1 mouse cellular context compared by ENCODE assay signal in genomic region chr17:35257824-35258491, GRCm38 (mm10).
A peak's percentile ranks its signal among the peaks of the same experiment; 100 is the strongest.
TF ChIP-seq lines count a peak whose summit lies in the region.

No protein-coding gene starts in this region.

TF ChIP-seq in CH12.LX, 34 proteins besides CTCF, POLR2A, EP300 and RAD21:
- TF ChIP-seq HCFC1 (IDR thresholded peaks at IDR 0.05; ENCODE audit: low read depth, low read length), result peak; percentile 67
- peak; percentile 99 for TF ChIP-seq MXI1 (IDR thresholded peaks at IDR 0.05; ENCODE audit: low read depth, low read length)
- peak; percentile 39; the same call in 1 of the 2 replicates for TF ChIP-seq NRF1 (IDR thresholded peaks at IDR 0.05; ENCODE audit: low read depth, low read length)
- peak; percentile 86 for TF ChIP-seq ELF1 (IDR thresholded peaks at IDR 0.05; ENCODE audit: low read depth, low read length)
- no peak; the same call in 1 of the 2 replicates for TF ChIP-seq E2F4 (IDR thresholded peaks at IDR 0.05; ENCODE audit: insufficient replicate concordance, low read depth, low read length)
- peak; percentile 68 for TF ChIP-seq NELFE (IDR thresholded peaks at IDR 0.05; ENCODE audit: low read depth, low read length)
- peak; percentile 78 for TF ChIP-seq TCF12 (IDR thresholded peaks at IDR 0.05; ENCODE audit: low read depth, low read length)
- TF ChIP-seq BHLHE40 (IDR thresholded peaks at IDR 0.05; ENCODE audit: low read depth, low read length), result peak; percentile 98
- peak; percentile 47; the same call in 1 of the 2 replicates for TF ChIP-seq MAFK (IDR thresholded peaks at IDR 0.05; ENCODE audit: insufficient replicate concordance, low read length)
- peak; percentile 97 for TF ChIP-seq MYC (IDR thresholded peaks at IDR 0.05; ENCODE audit: low read depth, low read length)
- TF ChIP-seq TBP (conservative IDR thresholded peaks at IDR 0.05; ENCODE audit: low read depth, low read length), result no peak
- TF ChIP-seq JUN (IDR thresholded peaks at IDR 0.05; ENCODE audit: insufficient read depth, low read depth, low read length), result peak; percentile 23
- TF ChIP-seq SIN3A (IDR thresholded peaks at IDR 0.05; ENCODE audit: low read length), result peak; percentile 100
- peak; percentile 73 for TF ChIP-seq MAZ (IDR thresholded peaks at IDR 0.05; ENCODE audit: low read depth, low read length)
- peak; percentile 85; the same call in 1 of the 2 replicates for TF ChIP-seq IRF4 (IDR thresholded peaks at IDR 0.05; ENCODE audit: low read depth, low read length)
- TF ChIP-seq ZC3H11A (IDR thresholded peaks at IDR 0.05; ENCODE audit: low read depth, low read length), result peak; percentile 75
- no peak; the same call in 1 of the 2 replicates for TF ChIP-seq ZKSCAN1 (IDR thresholded peaks at IDR 0.05; ENCODE audit: borderline replicate concordance, low read depth, low read length)
- TF ChIP-seq POLR2AphosphoS2 (IDR thresholded peaks at IDR 0.05; ENCODE audit: low read depth, low read length), result no peak
- TF ChIP-seq UBTF (IDR thresholded peaks at IDR 0.05; ENCODE audit: low read depth, low read length), result no peak
- peak; percentile 79 for TF ChIP-seq ETS1 (conservative IDR thresholded peaks at IDR 0.05; ENCODE audit: low read depth, low read length)
- TF ChIP-seq RCOR1 (conservative IDR thresholded peaks at IDR 0.05; ENCODE audit: low read depth, low read length), result peak; percentile 88
- TF ChIP-seq ZNF384 (IDR thresholded peaks at IDR 0.05; ENCODE audit: low read depth, low read length), result peak; percentile 91
- TF ChIP-seq MEF2A (IDR thresholded peaks at IDR 0.05; ENCODE audit: borderline replicate concordance, low read depth, low read length), result peak; percentile 76; the same call in 1 of the 2 replicates
- TF ChIP-seq CHD2 (IDR thresholded peaks at IDR 0.05; ENCODE audit: low read length), result peak; percentile 50; the same call in 1 of the 2 replicates
- TF ChIP-seq GABPA (IDR thresholded peaks at IDR 0.05; ENCODE audit: insufficient replicate concordance, low read depth, low read length), result no peak
- TF ChIP-seq ZMIZ1 (IDR thresholded peaks at IDR 0.05; ENCODE audit: low read depth, low read length), result no peak
- TF ChIP-seq SMC3 (IDR thresholded peaks at IDR 0.05; ENCODE audit: low read depth, low read length), result peak; percentile 99
- TF ChIP-seq MAX (IDR thresholded peaks at IDR 0.05; ENCODE audit: low read length), result peak; percentile 99
- 0 out of 2 replicates have a peak, but pooled peaks have one; percentile 37 for TF ChIP-seq KAT2A (IDR thresholded peaks at IDR 0.05; ENCODE audit: insufficient replicate concordance, low read length)
- TF ChIP-seq CHD1 (IDR thresholded peaks at IDR 0.05; ENCODE audit: low read depth, low read length), result no peak
- TF ChIP-seq USF1 (IDR thresholded peaks at IDR 0.05; ENCODE audit: low read depth, low read length), result peak; percentile 91
- TF ChIP-seq USF2 (conservative IDR thresholded peaks at IDR 0.05; ENCODE audit: low read depth, low read length), result peak; percentile 91
- TF ChIP-seq JUND (conservative IDR thresholded peaks at IDR 0.05; ENCODE audit: low read depth, low read length), result peak; percentile 70; the same call in 1 of the 2 replicates
- no peak for TF ChIP-seq PAX5 (IDR thresholded peaks at IDR 0.05; ENCODE audit: low read length)
